Mouse (Mus musculus) spleen, adult 2 months (tissue): ENCODE results near the gene Rab37.

Source experiments
- CTCF ChIP-seq: fragments of 200-500 bp; IDR thresholded peaks from 2 replicates; pipeline ENCODE4 v1.5.1; 2011; ENCODE audit warnings: mild to moderate bottlenecking, inconsistent platforms; ENCODE audit not compliant: insufficient read depth, insufficient read length, insufficient replicate concordance; ENCODE audit errors: extremely low read depth
- POLR2A ChIP-seq: fragments of 200-500 bp; IDR thresholded peaks from 2 replicates; pipeline ENCODE4 v1.6.1; 2011; ENCODE audit warnings: low read depth, low read length, inconsistent platforms

DNA sequence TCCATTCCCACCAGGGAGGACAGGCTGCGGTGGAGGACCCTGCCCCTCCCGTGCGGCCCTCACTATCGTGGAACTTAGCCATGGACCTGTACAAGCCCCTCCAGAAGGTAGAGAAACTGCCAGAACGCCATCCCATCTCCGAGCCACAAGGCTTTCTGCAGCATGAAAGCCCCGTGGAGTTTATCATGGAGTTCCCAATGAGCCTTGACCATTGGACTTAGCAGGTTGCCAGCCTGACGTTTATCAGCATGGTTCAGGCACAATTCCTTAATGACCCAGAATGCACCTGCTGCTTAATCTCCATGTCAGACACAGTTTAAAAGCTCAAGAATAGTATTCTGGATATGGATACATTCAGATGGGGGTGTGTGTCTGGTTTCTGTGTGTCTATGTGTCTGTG, 6.2 kb upstream of the Rab37 start:
- TF ChIP-seq POLR2A (no peak), CTCF (no peak)
